Mouse (Mus musculus): ENCODE data around the gene Cib4. TPM values are rescaled to one million over a fixed set of nuclear protein-coding genes. Genes with fewer than 3 reads are reported as not detected.

The Cib4 gene
- polyA plus RNA-seq, 1 experiment from 2014 or later, result not detected

DNA sequence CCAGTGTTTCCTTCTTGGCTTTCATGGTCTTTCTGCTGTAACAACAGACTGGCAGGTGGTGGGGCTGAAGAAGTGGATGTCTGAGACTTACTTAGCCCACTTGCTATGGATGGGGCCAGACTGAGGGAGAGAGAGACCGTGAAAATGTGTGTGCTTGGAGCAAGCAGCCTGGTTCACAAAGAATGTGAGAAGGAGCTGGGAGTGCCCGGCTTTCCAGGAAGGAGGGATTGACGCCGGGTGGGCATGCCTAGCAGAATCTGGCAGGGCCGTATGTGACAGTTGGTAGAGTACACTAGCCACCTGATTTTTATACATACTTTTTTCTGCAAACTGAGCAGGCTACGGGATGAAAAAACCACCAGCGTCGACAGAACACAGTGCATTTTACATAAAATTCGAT is 79.3 kb downstream of the Cib4 start:
- WGBS, result 41% methylated on average over 9 of the region's 9 CpGs
- no peaks in the 10 kb centered on the region for H3K36me3 ChIP-seq

DNA sequence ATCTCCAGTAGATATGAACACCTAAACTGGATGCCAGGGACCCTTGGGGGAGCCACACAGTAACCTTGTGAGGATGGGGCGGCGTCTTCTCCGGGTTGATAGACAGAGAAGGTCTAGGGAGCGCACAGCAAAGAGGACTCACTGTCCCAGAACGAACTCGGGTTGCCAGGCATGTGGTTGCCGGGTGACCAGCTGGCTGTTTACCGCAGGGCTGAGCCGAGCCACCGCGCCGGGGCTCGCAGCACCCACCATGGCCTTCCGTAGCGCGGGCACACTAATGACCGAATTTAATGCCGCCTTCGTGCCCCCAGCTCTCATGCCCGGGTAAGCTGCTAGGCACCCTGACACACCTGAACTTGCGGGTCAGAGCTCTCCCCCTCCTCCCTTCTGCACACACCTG is 79.8 kb downstream of the Cib4 start, which contains the start of gene 1700001C02Rik:
TSS of gene 1700001C02Rik (plus strand) at position 187 of the 400 bp plus-strand sequence.
- Histone ChIP-seq H3K27ac (no peak within 1 kb of the TSS), H3K4me1 (peaks cover 15% of the 10 kb centered on the region), H3K27me3 (peaks cover 49% of the 10 kb centered on the region), H3K36me3 (no peaks in the 10 kb centered on the region), H3K9ac (peak within 1 kb of the TSS; percentile 1; the same call in 1 of the 2 replicates), H3K4me3 (peak within 1 kb of the TSS; percentile 22; the same call in 1 of the 2 replicates), H3K4me2 (replicated peaks) (peak within 1 kb of the TSS; percentile 50), H3K9me3 (no peaks in the 10 kb centered on the region)
- WGBS, result 15% methylated on average over 21 of the region's 21 CpGs
- no peak for ATAC-seq (ENCODE audit: insufficient number of reproducible peaks, insufficient read depth, low FRiP score, low TSS enrichment)

More for the DNA sequence above, 79.3 kb downstream of the Cib4 start:
- Histone ChIP-seq H3K9ac (peak overlapping the region; percentile 1; the same call in 1 of the 2 replicates), H3K27ac (no peak overlapping the region), H3K4me3 (peak overlapping the region; percentile 22; the same call in 1 of the 2 replicates), H3K9me3 (no peaks in the 10 kb centered on the region), H3K4me2 (replicated peaks) (peak overlapping the region; percentile 50), H3K27me3 (peaks cover 45% of the 10 kb centered on the region), H3K4me1 (peaks cover 15% of the 10 kb centered on the region)
- ATAC-seq (ENCODE audit: insufficient number of reproducible peaks, insufficient read depth, low FRiP score, low TSS enrichment), result no peak

DNA sequence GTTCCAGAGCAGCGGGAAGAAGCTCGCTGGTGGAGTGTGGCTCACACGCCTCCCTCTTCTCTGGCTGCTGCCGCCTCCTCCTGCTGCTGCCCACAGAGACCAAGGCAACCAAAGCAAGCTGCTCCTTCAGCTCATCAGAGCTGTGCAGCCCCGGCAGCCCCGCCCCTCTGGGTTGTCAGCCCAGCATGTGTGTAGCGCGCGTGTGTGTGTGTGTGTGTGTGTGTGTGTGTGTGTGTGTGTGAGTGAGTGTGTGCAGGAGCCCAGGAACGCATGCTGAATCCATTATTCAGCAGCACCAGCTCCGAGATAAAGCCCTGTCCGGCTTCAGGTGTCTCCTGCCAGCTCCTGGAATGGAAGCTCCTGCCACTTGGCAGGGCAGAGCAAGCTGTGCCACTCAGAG is 83.8 kb downstream of the Cib4 start, which contains the start of gene Otof:
TSS of gene Otof (minus strand) at position 112 of the 400 bp plus-strand sequence.
- H3K27ac ChIP-seq, result no peak within 1 kb of the TSS
- H3K27me3 ChIP-seq, result peaks cover 49% of the 10 kb centered on the region
- no peaks in the 10 kb centered on the region for H3K9me3 ChIP-seq
- peak within 1 kb of the TSS; percentile 15; the same call in 1 of the 2 replicates for H3K4me2 ChIP-seq (replicated peaks)
- peak; percentile 48; the same call in 1 of the 2 replicates for ATAC-seq (ENCODE audit: insufficient number of reproducible peaks, insufficient read depth, low FRiP score, low TSS enrichment)
- 10% methylated on average over 12 of the region's 12 CpGs for WGBS
- no peak within 1 kb of the TSS for H3K9ac ChIP-seq
- no peaks in the 10 kb centered on the region for H3K36me3 ChIP-seq
- no peak within 1 kb of the TSS for H3K4me3 ChIP-seq
- peaks cover 22% of the 10 kb centered on the region for H3K4me1 ChIP-seq

DNA sequence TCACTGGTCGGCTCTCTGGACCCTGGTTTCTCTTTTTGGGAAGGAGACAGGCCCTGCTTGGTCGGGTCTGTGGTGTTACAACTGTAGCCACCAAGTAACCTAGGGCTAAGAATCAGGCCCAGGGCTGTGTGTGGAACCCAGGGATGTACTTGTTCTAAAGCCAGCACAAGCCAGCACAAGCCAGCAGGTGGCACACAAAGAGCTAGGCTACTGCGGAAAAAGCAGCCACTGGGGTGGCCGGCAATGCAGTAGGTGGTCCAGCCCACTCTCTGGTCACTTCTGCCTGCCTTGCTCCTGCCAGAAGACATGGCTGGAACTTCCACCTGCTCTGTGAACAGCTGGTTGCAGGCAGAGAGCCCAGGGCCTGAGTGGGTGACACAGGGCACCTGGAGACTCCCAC is 85.5 kb downstream of the Cib4 start:
- no peak overlapping the region for H3K27ac ChIP-seq
- no peak overlapping the region for H3K4me3 ChIP-seq
- H3K9me3 ChIP-seq, result no peaks in the 10 kb centered on the region
- no peaks in the 10 kb centered on the region for H3K36me3 ChIP-seq
- peaks cover 32% of the 10 kb centered on the region for H3K27me3 ChIP-seq
- H3K4me1 ChIP-seq, result peaks cover 16% of the 10 kb centered on the region
- WGBS, result 46% methylated on average over 4 of the region's 4 CpGs
- H3K4me2 ChIP-seq (replicated peaks), result no peak overlapping the region
- no peak for ATAC-seq (ENCODE audit: insufficient number of reproducible peaks, insufficient read depth, low FRiP score, low TSS enrichment)
- no peak overlapping the region for H3K9ac ChIP-seq

- Histone ChIP-seq H3K4me3 (no peak overlapping the region), H3K9me3 (no peaks in the 10 kb centered on the region), H3K27ac (no peak overlapping the region), H3K27me3 (0 out of 2 replicates have a peak, but pooled peaks cover 11% of the 10 kb centered on the region), H3K4me1 (peaks cover 7% of the 10 kb centered on the region; the same call in 1 of the 2 replicates), H3K4me2 (replicated peaks) (no peak overlapping the region), H3K9ac (no peak overlapping the region), H3K36me3 (no peaks in the 10 kb centered on the region)
- 47% methylated on average over 6 of the region's 6 CpGs for WGBS
- ATAC-seq (ENCODE audit: insufficient number of reproducible peaks, insufficient read depth, low FRiP score, low TSS enrichment), result no peak
These were observed 89.6 kb downstream of the Cib4 start for GRCm38 (mm10) chr5:30456056-30456455.

GRCm38 (mm10) chr5:30444327-30444895 is 101.2 kb downstream of the Cib4 start:
- no peak for ATAC-seq (ENCODE audit: insufficient number of reproducible peaks, insufficient read depth, low FRiP score, low TSS enrichment)
- H3K9me3 ChIP-seq, result no peaks in the 10 kb centered on the region
- no peak overlapping the region for H3K4me2 ChIP-seq (replicated peaks)
- no peak overlapping the region for H3K9ac ChIP-seq
- no peak overlapping the region for H3K27ac ChIP-seq
- H3K36me3 ChIP-seq, result no peaks in the 10 kb centered on the region
- no peaks in the 10 kb centered on the region for H3K4me1 ChIP-seq
- 86% methylated on average over 13 of the region's 13 CpGs for WGBS
- H3K4me3 ChIP-seq, result no peak overlapping the region
- no peaks in the 10 kb centered on the region for H3K27me3 ChIP-seq

GRCm38 (mm10) chr5:30442196-30442595 is 103.4 kb downstream of the Cib4 start:
- H3K36me3 ChIP-seq, result no peaks in the 10 kb centered on the region
- H3K4me2 ChIP-seq (replicated peaks), result no peak overlapping the region
- H3K27me3 ChIP-seq, result no peaks in the 10 kb centered on the region
- ATAC-seq (ENCODE audit: insufficient number of reproducible peaks, insufficient read depth, low FRiP score, low TSS enrichment), result no peak
- H3K9me3 ChIP-seq, result no peaks in the 10 kb centered on the region
- WGBS, result 70% methylated on average over 5 of the region's 5 CpGs
- H3K9ac ChIP-seq, result no peak overlapping the region
- H3K27ac ChIP-seq, result no peak overlapping the region
- no peak overlapping the region for H3K4me3 ChIP-seq
- no peaks in the 10 kb centered on the region for H3K4me1 ChIP-seq

- no peaks in the 10 kb centered on the region for H3K4me1 ChIP-seq
- H3K4me2 ChIP-seq (replicated peaks), result no peak overlapping the region
- H3K36me3 ChIP-seq, result no peaks in the 10 kb centered on the region
- H3K4me3 ChIP-seq, result no peak overlapping the region
- no peak overlapping the region for H3K9ac ChIP-seq
- no peaks in the 10 kb centered on the region for H3K27me3 ChIP-seq
- H3K27ac ChIP-seq, result no peak overlapping the region
- ATAC-seq (ENCODE audit: insufficient number of reproducible peaks, insufficient read depth, low FRiP score, low TSS enrichment), result no peak
- no peaks in the 10 kb centered on the region for H3K9me3 ChIP-seq
- 89% methylated on average over 8 of the region's 8 CpGs for WGBS
These were observed 105.2 kb downstream of the Cib4 start for GRCm38 (mm10) chr5:30440308-30440906.

DNA sequence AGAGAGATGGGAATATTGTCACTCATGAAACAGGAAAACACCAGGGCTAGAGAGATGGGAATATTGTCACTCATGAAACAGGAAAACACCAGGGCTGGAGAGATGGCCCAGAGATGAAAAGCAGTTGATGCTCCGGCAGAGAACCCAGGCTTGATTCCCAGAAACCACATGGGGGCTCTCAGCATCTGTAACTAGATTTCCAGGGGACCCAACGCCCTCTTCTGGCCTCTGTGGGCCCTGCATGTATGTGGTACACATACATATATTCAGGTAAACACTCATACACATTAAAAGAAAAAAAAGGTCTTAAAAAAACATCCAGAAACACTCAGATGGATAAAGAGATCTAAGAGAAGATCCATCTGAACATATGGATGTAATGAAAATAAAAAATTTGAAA is 106.7 kb downstream of the Cib4 start:
- ATAC-seq (ENCODE audit: insufficient number of reproducible peaks, insufficient read depth, low FRiP score, low TSS enrichment), result no peak
- 43% methylated on average over 2 of the region's 2 CpGs for WGBS
- H3K4me3 ChIP-seq, result no peak overlapping the region
- H3K9me3 ChIP-seq, result no peaks in the 10 kb centered on the region
- no peaks in the 10 kb centered on the region for H3K27me3 ChIP-seq
- no peak overlapping the region for H3K9ac ChIP-seq
- H3K4me1 ChIP-seq, result no peaks in the 10 kb centered on the region
- H3K27ac ChIP-seq, result no peak overlapping the region
- H3K4me2 ChIP-seq (replicated peaks), result no peak overlapping the region
- H3K36me3 ChIP-seq, result no peaks in the 10 kb centered on the region

Other genes starting within 250 kb of the Cib4 start
- gene Otof, start 83.9 kb downstream of the Cib4 start, polyA plus RNA-seq (2016; fragmentation: Nextera tagmentation; extraction: Ambion mirVana), result 0.24 and 0.56 TPM in 2 replicates
- not detected in 2 replicates for gene 1700001C02Rik, start 79.8 kb downstream of the Cib4 start, polyA plus RNA-seq (2016; fragmentation: Nextera tagmentation; extraction: Ambion mirVana)
- 0.87 and 1.1 TPM in 2 replicates for gene Kcnk3, start 42.3 kb upstream of the Cib4 start, polyA plus RNA-seq (2016; fragmentation: Nextera tagmentation; extraction: Ambion mirVana)
- gene Slc35f6, start 102.1 kb upstream of the Cib4 start, polyA plus RNA-seq (2016; fragmentation: Nextera tagmentation; extraction: Ambion mirVana), result 24.4 and 24.7 TPM in 2 replicates
- gene Cenpa, start 120.9 kb upstream of the Cib4 start, polyA plus RNA-seq (2016; fragmentation: Nextera tagmentation; extraction: Ambion mirVana), result 349 and 350 TPM in 2 replicates
- gene Dpysl5, start 165.7 kb upstream of the Cib4 start, polyA plus RNA-seq (2016; fragmentation: Nextera tagmentation; extraction: Ambion mirVana), result 16.3 and 18.2 TPM in 2 replicates